Mouse (Mus musculus): ENCODE results near the gene Prok1. TPM values are rescaled to one million over a fixed set of nuclear protein-coding genes. Genes with fewer than 3 reads are reported as not detected.

Gene Prok1
- polyA plus RNA-seq, 1 experiment: not detected

- H3K36me3 ChIP-seq (replicated peaks; ENCODE audit: low read length): no peaks in the 10 kb centered on the region
- no peak for TF ChIP-seq FLI1 (IDR thresholded peaks at IDR 0.05; ENCODE audit: low read length)
- TF ChIP-seq GATA1 (IDR thresholded peaks at IDR 0.05; ENCODE audit: borderline replicate concordance, low read length): no peak
- peaks cover 6% of the 10 kb centered on the region for H3K4me1 ChIP-seq
- no peak overlapping the region for H3K4me3 ChIP-seq (replicated peaks)
- H3K27me3 ChIP-seq (replicated peaks): peaks cover 21% of the 10 kb centered on the region
- no peaks in the 10 kb centered on the region; the same call in 1 of the 2 replicates for H3K9me3 ChIP-seq
These were observed 34.3 kb downstream of the Prok1 start for GRCm38 (mm10) chr3:107205170-107205569.

- TF ChIP-seq GATA1 (IDR thresholded peaks at IDR 0.05; ENCODE audit: borderline replicate concordance, low read length) (no peak), FLI1 (IDR thresholded peaks at IDR 0.05; ENCODE audit: low read length) (no peak)
- Histone ChIP-seq H3K4me1 (peaks cover 6% of the 10 kb centered on the region), H3K9me3 (no peaks in the 10 kb centered on the region; the same call in 1 of the 2 replicates), H3K36me3 (replicated peaks; ENCODE audit: low read length) (no peaks in the 10 kb centered on the region), H3K4me3 (replicated peaks) (no peak overlapping the region), H3K27me3 (replicated peaks) (peaks cover 22% of the 10 kb centered on the region)
These were observed 35.1 kb downstream of the Prok1 start for GRCm38 (mm10) chr3:107204413-107204812.

- Histone ChIP-seq H3K4me1 (no peaks in the 10 kb centered on the region), H3K27me3 (replicated peaks) (peaks cover 25% of the 10 kb centered on the region), H3K9me3 (no peaks in the 10 kb centered on the region; the same call in 1 of the 2 replicates), H3K4me3 (replicated peaks) (no peak overlapping the region), H3K36me3 (replicated peaks; ENCODE audit: low read length) (no peaks in the 10 kb centered on the region)
- TF ChIP-seq FLI1 (IDR thresholded peaks at IDR 0.05; ENCODE audit: low read length) (no peak), GATA1 (IDR thresholded peaks at IDR 0.05; ENCODE audit: borderline replicate concordance, low read length) (no peak)
These were observed 38.0 kb downstream of the Prok1 start for GRCm38 (mm10) chr3:107201310-107202180.

- H3K4me3 ChIP-seq (replicated peaks): no peak overlapping the region
- no peaks in the 10 kb centered on the region for H3K9me3 ChIP-seq
- H3K27me3 ChIP-seq (replicated peaks): peaks cover 28% of the 10 kb centered on the region
- no peaks in the 10 kb centered on the region for H3K4me1 ChIP-seq
- no peaks in the 10 kb centered on the region for H3K36me3 ChIP-seq (replicated peaks; ENCODE audit: low read length)
- TF ChIP-seq FLI1 (IDR thresholded peaks at IDR 0.05; ENCODE audit: low read length): no peak
- TF ChIP-seq GATA1 (IDR thresholded peaks at IDR 0.05; ENCODE audit: borderline replicate concordance, low read length): no peak
These were observed 51.1 kb downstream of the Prok1 start for GRCm38 (mm10) chr3:107188226-107188899.

- no peak overlapping the region for H3K4me3 ChIP-seq (replicated peaks)
- peaks cover 27% of the 10 kb centered on the region for H3K27me3 ChIP-seq (replicated peaks)
- H3K4me1 ChIP-seq: no peaks in the 10 kb centered on the region
- no peaks in the 10 kb centered on the region for H3K9me3 ChIP-seq
- TF ChIP-seq GATA1 (IDR thresholded peaks at IDR 0.05; ENCODE audit: borderline replicate concordance, low read length) (no peak), FLI1 (IDR thresholded peaks at IDR 0.05; ENCODE audit: low read length) (no peak)
- no peaks in the 10 kb centered on the region for H3K36me3 ChIP-seq (replicated peaks; ENCODE audit: low read length)
These were observed 52.5 kb downstream of the Prok1 start for GRCm38 (mm10) chr3:107187022-107187421.

- Histone ChIP-seq H3K9me3 (no peaks in the 10 kb centered on the region), H3K36me3 (replicated peaks; ENCODE audit: low read length) (no peaks in the 10 kb centered on the region), H3K4me1 (no peaks in the 10 kb centered on the region), H3K27me3 (replicated peaks) (peaks cover 26% of the 10 kb centered on the region), H3K4me3 (replicated peaks) (no peak overlapping the region)
- no peak for TF ChIP-seq FLI1 (IDR thresholded peaks at IDR 0.05; ENCODE audit: low read length)
- no peak for TF ChIP-seq GATA1 (IDR thresholded peaks at IDR 0.05; ENCODE audit: borderline replicate concordance, low read length)
These were observed 53.9 kb downstream of the Prok1 start for GRCm38 (mm10) chr3:107185597-107185996.

- H3K4me3 ChIP-seq (replicated peaks): no peak overlapping the region
- no peaks in the 10 kb centered on the region for H3K9me3 ChIP-seq
- H3K4me1 ChIP-seq: no peaks in the 10 kb centered on the region
- TF ChIP-seq FLI1 (IDR thresholded peaks at IDR 0.05; ENCODE audit: low read length): no peak
- peaks cover 17% of the 10 kb centered on the region for H3K27me3 ChIP-seq (replicated peaks)
- H3K36me3 ChIP-seq (replicated peaks; ENCODE audit: low read length): no peaks in the 10 kb centered on the region
These were observed 56.3 kb downstream of the Prok1 start for GRCm38 (mm10) chr3:107183178-107183577.

Other genes with a start within 250 kb of the Prok1 start
- 9.2 and 16.7 TPM in 2 replicates for gene Kcna3, start 203.5 kb downstream of the Prok1 start, polyA plus RNA-seq (2012; ENCODE audit: insufficient read depth, low replicate concordance)
- not detected in 2 replicates for gene Kcna2, start 138.6 kb downstream of the Prok1 start, polyA plus RNA-seq (2012; ENCODE audit: insufficient read depth, low replicate concordance)
- not detected in 2 replicates for gene Kcna10, start 56.7 kb downstream of the Prok1 start, polyA plus RNA-seq (2012; ENCODE audit: insufficient read depth, low replicate concordance)
- gene Cym, start 18.0 kb downstream of the Prok1 start, polyA plus RNA-seq (2012; ENCODE audit: insufficient read depth, low replicate concordance): not detected in 2 replicates
- gene A630076J17Rik, start 9.1 kb downstream of the Prok1 start, polyA plus RNA-seq (2012; ENCODE audit: insufficient read depth, low replicate concordance): not detected in 2 replicates
- 7.0 and 33.7 TPM in 2 replicates for gene Lamtor5, start 39.2 kb upstream of the Prok1 start, polyA plus RNA-seq (2012; ENCODE audit: insufficient read depth, low replicate concordance)
- not detected in 2 replicates for gene Slc16a4, start 51.5 kb upstream of the Prok1 start, polyA plus RNA-seq (2012; ENCODE audit: insufficient read depth, low replicate concordance)
- gene Rbm15, start 94.0 kb upstream of the Prok1 start, polyA plus RNA-seq (2012; ENCODE audit: insufficient read depth, low replicate concordance): 0.38 and 1.3 TPM in 2 replicates
- not detected in 2 replicates for gene Kcnc4, start 219.8 kb upstream of the Prok1 start, polyA plus RNA-seq (2012; ENCODE audit: insufficient read depth, low replicate concordance)

Data from megakaryocyte, embryonic 14.5 days (primary cell).